ENCODE assay signal across 29 mouse cellular contexts in genomic region chr12:117709280-117709679, GRCm38 (mm10).
DNase-seq lines count a peak whose midpoint lies in the region; ATAC-seq and TF ChIP-seq lines count a peak whose summit lies in the region.
"Had no signal": no experiment of that assay in that cellular context is flagged by ENCODE, and none has a peak within 500 bp of the region (broad histone marks: within the 10 kb centered on the region; RNA-seq: fewer than 3 reads in every experiment).

No protein-coding gene starts in this region.

- no peak for TF ChIP-seq POLR2A in liver, adult 2 months (IDR thresholded peaks at IDR 0.05; ENCODE audit: extremely low read depth, insufficient read depth, low read length)
- TF ChIP-seq POLR2A in brain, embryonic 14.5 days (IDR thresholded peaks at IDR 0.05; ENCODE audit: borderline replicate concordance, extremely low read depth, insufficient read depth, insufficient read length, poor library complexity, severe bottlenecking): no peak

- H3K4me3 ChIP-seq in hindbrain, embryonic 14.5 days (replicated peaks; ENCODE audit: low read length): no peak overlapping the region
- H3K4me3 ChIP-seq in hindbrain, postnatal 0 days (ENCODE audit: low read length): no peak overlapping the region
- H3K4me3 ChIP-seq in liver, adult 2 months (ENCODE audit: insufficient read depth, low read depth, low read length): no peak overlapping the region
- no peak overlapping the region for H3K4me3 ChIP-seq in liver, embryonic 12.5 days
- no peak overlapping the region for H3K4me3 ChIP-seq in hindbrain, embryonic 16.5 days (ENCODE audit: low read length)
- H3K4me3 ChIP-seq: embryonic facial prominence, embryonic 13.5 days; forebrain, embryonic 10.5 days; forebrain, embryonic 15.5 days; gastrocnemius, adult 2 months; limb, embryonic 13.5 days; myocyte; neural tube, embryonic 12.5 days had no signal

- no peaks in the 10 kb centered on the region for H3K9me3 ChIP-seq in hindbrain, embryonic 14.5 days (ENCODE audit: control insufficient read depth, low read length)
- H3K9me3 ChIP-seq in hindbrain, postnatal 0 days (ENCODE audit: low read length): no peaks in the 10 kb centered on the region
- H3K9me3 ChIP-seq in liver, embryonic 12.5 days (replicated peaks): no peaks in the 10 kb centered on the region
- H3K9me3 ChIP-seq in hindbrain, embryonic 16.5 days (ENCODE audit: control insufficient read depth, low read length): no peaks in the 10 kb centered on the region
- H3K9me3 ChIP-seq: embryonic facial prominence, embryonic 13.5 days; forebrain, embryonic 10.5 days; forebrain, embryonic 15.5 days; limb, embryonic 13.5 days; neural tube, embryonic 12.5 days had no signal

- WGBS in hindbrain, embryonic 14.5 days: 45% methylated on average over 12 of the region's 12 CpGs
- 42% methylated on average over 12 of the region's 12 CpGs for WGBS in hindbrain, postnatal 0 days
- 29% methylated on average over 12 of the region's 12 CpGs for WGBS in liver, adult 2 months
- 77% methylated on average over 12 of the region's 12 CpGs for WGBS in liver, embryonic 12.5 days (ENCODE audit: insufficient replicate concordance)
- 44% methylated on average over 12 of the region's 12 CpGs for WGBS in hindbrain, embryonic 16.5 days

- H3K9ac ChIP-seq in hindbrain, embryonic 14.5 days: no peak overlapping the region
- no peak overlapping the region for H3K9ac ChIP-seq in hindbrain, postnatal 0 days (replicated peaks; ENCODE audit: low read length)
- H3K9ac ChIP-seq in liver, adult 2 months (ENCODE audit: low read depth, low read length): no peak overlapping the region
- H3K9ac ChIP-seq in liver, embryonic 12.5 days: no peak overlapping the region
- no peak overlapping the region for H3K9ac ChIP-seq in hindbrain, embryonic 16.5 days (ENCODE audit: low read depth, low read length)
- H3K9ac ChIP-seq: embryonic facial prominence, embryonic 13.5 days; forebrain, embryonic 15.5 days; limb, embryonic 13.5 days; liver, embryonic 14.5 days; lung, embryonic 14.5 days; neural tube, embryonic 12.5 days had no signal

- H3K27me3 ChIP-seq in hindbrain, embryonic 14.5 days (ENCODE audit: control insufficient read depth, insufficient read depth, low read length): no peaks in the 10 kb centered on the region
- H3K27me3 ChIP-seq in hindbrain, postnatal 0 days (ENCODE audit: insufficient read depth, low read length): no peaks in the 10 kb centered on the region
- H3K27me3 ChIP-seq in liver, adult 2 months (ENCODE audit: control insufficient read depth, insufficient read depth, low read length): no peaks in the 10 kb centered on the region
- no peaks in the 10 kb centered on the region for H3K27me3 ChIP-seq in liver, embryonic 12.5 days (replicated peaks)
- no peaks in the 10 kb centered on the region for H3K27me3 ChIP-seq in hindbrain, embryonic 16.5 days (replicated peaks; ENCODE audit: control insufficient read depth, insufficient read depth, low read length)
- H3K27me3 ChIP-seq: embryonic facial prominence, embryonic 13.5 days; forebrain, embryonic 15.5 days; limb, embryonic 13.5 days; neural tube, embryonic 12.5 days had no signal

- ATAC-seq in hindbrain, embryonic 14.5 days (ENCODE audit: low FRiP score): no peak
- no peak for ATAC-seq in hindbrain, postnatal 0 days
- ATAC-seq in liver, embryonic 12.5 days: no peak
- peak; percentile 38; the same call in 1 of the 2 replicates for ATAC-seq in hindbrain, embryonic 16.5 days
- no peak for ATAC-seq in activated CD4-positive, CD25-positive, alpha-beta regulatory T cell, adult 4 months
- ATAC-seq: CD4-positive, CD25-positive, alpha-beta regulatory T cell, adult 4 months; forebrain, embryonic 15.5 days; intestine, embryonic 16.5 days had no signal

- peak overlapping the region; percentile 40 for H3K27ac ChIP-seq in hindbrain, embryonic 14.5 days
- H3K27ac ChIP-seq in hindbrain, postnatal 0 days: no peak overlapping the region
- no peak overlapping the region for H3K27ac ChIP-seq in liver, adult 2 months (replicated peaks; ENCODE audit: insufficient read depth, low read depth, low read length)
- H3K27ac ChIP-seq in liver, embryonic 12.5 days: no peak overlapping the region
- no peak overlapping the region for H3K27ac ChIP-seq in hindbrain, embryonic 16.5 days (ENCODE audit: low read depth, low read length)
- H3K27ac ChIP-seq: embryonic facial prominence, embryonic 13.5 days; forebrain, embryonic 10.5 days; forebrain, embryonic 15.5 days; gastrocnemius, adult 2 months; limb, embryonic 13.5 days; liver, embryonic 14.5 days; neural tube, embryonic 12.5 days had no signal

- H3K79me2 ChIP-seq in liver, adult 2 months (ENCODE audit: control insufficient read depth, insufficient read depth, low read length): no peaks in the 10 kb centered on the region

- H3K36me3 ChIP-seq in hindbrain, embryonic 14.5 days (replicated peaks; ENCODE audit: control insufficient read depth, insufficient read depth): no peaks in the 10 kb centered on the region; the same call in 1 of the 2 replicates
- no peaks in the 10 kb centered on the region for H3K36me3 ChIP-seq in hindbrain, postnatal 0 days (ENCODE audit: insufficient read depth, low read length)
- no peaks in the 10 kb centered on the region for H3K36me3 ChIP-seq in liver, adult 2 months (ENCODE audit: control insufficient read depth, insufficient read depth, low read length)
- no peaks in the 10 kb centered on the region for H3K36me3 ChIP-seq in liver, embryonic 12.5 days
- H3K36me3 ChIP-seq in hindbrain, embryonic 16.5 days (ENCODE audit: control insufficient read depth, insufficient read depth, low read length): no peaks in the 10 kb centered on the region
- H3K36me3 ChIP-seq: embryonic facial prominence, embryonic 13.5 days; forebrain, embryonic 10.5 days; forebrain, embryonic 15.5 days; limb, embryonic 13.5 days; neural tube, embryonic 12.5 days had no signal

- TF ChIP-seq CTCF in hindbrain, postnatal 0 days (IDR thresholded peaks at IDR 0.05; ENCODE audit: low read depth): no peak
- no peak for TF ChIP-seq CTCF in liver, adult 2 months (IDR thresholded peaks at IDR 0.05; ENCODE audit: low read depth, low read length)
- TF ChIP-seq CTCF in brain, embryonic 14.5 days (IDR thresholded peaks at IDR 0.05; ENCODE audit: borderline replicate concordance, extremely low read depth, insufficient read depth, insufficient read length): no peak

- no peak for DNase-seq in hindbrain, embryonic 14.5 days (ENCODE audit: low spot score)
- no peak for DNase-seq in hindbrain, postnatal 0 days (ENCODE audit: low spot score)
- DNase-seq in liver, adult 2 months (ENCODE audit: extremely low read depth, low read depth, low spot score): peak; percentile 25
- peak; percentile 32 for DNase-seq in brain, embryonic 14.5 days (ENCODE audit: low read depth)
- DNase-seq in gastrocnemius, postnatal 10 days: no peak
- DNase-seq: adrenal gland, postnatal 25 days; cerebellum, adult 18-20 months; cerebellum, postnatal 10 days; gastrocnemius, adult 2 months; heart, postnatal 14 days; kidney, adult 8-10 months; kidney, postnatal 25 days; layer of hippocampus, postnatal 36 days; lung, embryonic 14.5 days; lung, postnatal 14 days; thymus, adult 2 months; thymus, postnatal 4 days had no signal

- peak overlapping the region; percentile 21 for H3K4me2 ChIP-seq in hindbrain, embryonic 14.5 days (replicated peaks)
- H3K4me2 ChIP-seq in hindbrain, postnatal 0 days (ENCODE audit: low read depth, low read length): no peak overlapping the region
- no peak overlapping the region for H3K4me2 ChIP-seq in liver, embryonic 12.5 days
- no peak overlapping the region for H3K4me2 ChIP-seq in hindbrain, embryonic 16.5 days (ENCODE audit: low read length)
- H3K4me2 ChIP-seq: embryonic facial prominence, embryonic 13.5 days; forebrain, embryonic 15.5 days; limb, embryonic 13.5 days; lung, embryonic 14.5 days; neural tube, embryonic 12.5 days had no signal

- peaks cover 13% of the 10 kb centered on the region; the same call in 1 of the 2 replicates for H3K4me1 ChIP-seq in hindbrain, embryonic 14.5 days (replicated peaks; ENCODE audit: control insufficient read depth, insufficient read depth, low read length)
- no peaks in the 10 kb centered on the region for H3K4me1 ChIP-seq in hindbrain, postnatal 0 days (ENCODE audit: insufficient read depth, low read length)
- peaks cover 5% of the 10 kb centered on the region; the same call in 1 of the 2 replicates for H3K4me1 ChIP-seq in liver, adult 2 months (ENCODE audit: control insufficient read depth, insufficient read depth, low read length)
- no peaks in the 10 kb centered on the region for H3K4me1 ChIP-seq in liver, embryonic 12.5 days
- peaks cover 4% of the 10 kb centered on the region for H3K4me1 ChIP-seq in hindbrain, embryonic 16.5 days (ENCODE audit: control insufficient read depth, insufficient read depth, low read depth, low read length)
- H3K4me1 ChIP-seq: embryonic facial prominence, embryonic 13.5 days; forebrain, embryonic 10.5 days; forebrain, embryonic 15.5 days; limb, embryonic 13.5 days had no signal

Comparison
In these comparisons a context has a peak if more than half of its experiments do, and no peak if none do; other contexts are left out.
1. DNase-seq: peak in liver, adult 2 months (single experiment) and brain, embryonic 14.5 days (single experiment); none in hindbrain, embryonic 14.5 days (single experiment), hindbrain, postnatal 0 days (single experiment) and gastrocnemius, postnatal 10 days (single experiment).